28 mouse cellular contexts compared by ENCODE assay signal in the genomic region with DNA sequence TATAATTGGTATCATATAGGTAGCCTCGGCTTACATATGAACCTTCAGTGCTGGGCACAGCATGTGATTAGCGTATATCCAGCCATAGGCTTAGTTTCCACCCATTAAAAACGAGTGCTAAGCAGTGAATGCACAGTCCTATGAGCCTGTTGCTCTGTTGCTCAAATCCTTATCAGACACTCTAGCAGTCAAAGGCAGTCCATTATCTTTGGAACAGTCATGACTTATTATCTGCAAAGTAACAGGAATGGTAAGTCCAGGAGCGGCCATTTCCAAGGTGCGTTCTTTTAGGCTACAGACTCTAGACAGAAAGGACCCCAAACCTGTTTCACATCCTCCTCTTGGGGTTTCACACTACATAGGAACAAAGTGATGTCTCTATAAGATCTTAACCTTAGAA. TPM values are rescaled to one million over a fixed set of nuclear protein-coding genes. Genes with fewer than 3 reads are reported as not detected.
DNase-seq lines count a peak whose midpoint lies in the region; ATAC-seq and TF ChIP-seq lines count a peak whose summit lies in the region.
"Had no signal": no experiment of that assay in that cellular context is flagged by ENCODE, and none has a peak within 500 bp of the region (broad histone marks: within the 10 kb centered on the region; RNA-seq: fewer than 3 reads in every experiment).

No protein-coding gene starts in this region.

- H3K4me3 ChIP-seq in heart, postnatal 0 days (ENCODE audit: low read depth, low read length) = no peak overlapping the region; the same call in 1 of the 2 replicates
- H3K4me3 ChIP-seq in heart, adult 2 months = no peak overlapping the region
- no peak overlapping the region for H3K4me3 ChIP-seq in liver, embryonic 12.5 days
- H3K4me3 ChIP-seq in liver, postnatal 0 days (ENCODE audit: low read depth, low read length) = no peak overlapping the region
- H3K4me3 ChIP-seq: forebrain, embryonic 13.5 days; heart, embryonic 13.5 days; hindbrain, embryonic 12.5 days; intestine, embryonic 15.5 days; layer of hippocampus, adult 2 months; limb, embryonic 13.5 days; neural tube, embryonic 12.5 days had no signal

- TF ChIP-seq POLR2A in heart, adult 2 months (IDR thresholded peaks at IDR 0.05; ENCODE audit: insufficient read depth, low read depth, low read length) = no peak

- no peak for TF ChIP-seq EP300 in heart, postnatal 0 days (IDR thresholded peaks at IDR 0.05; ENCODE audit: low read depth)
- no peak for TF ChIP-seq EP300 in heart, adult 2 months (IDR thresholded peaks at IDR 0.05; ENCODE audit: insufficient read depth, low read depth, low read length)
- peak; percentile 60; the same call in 1 of the 2 replicates for TF ChIP-seq EP300 in liver, postnatal 0 days (IDR thresholded peaks at IDR 0.05; ENCODE audit: low read depth)

- peak overlapping the region; percentile 15; the same call in 1 of the 2 replicates for H3K4me2 ChIP-seq in heart, postnatal 0 days (ENCODE audit: low read depth, low read length)
- H3K4me2 ChIP-seq in liver, embryonic 12.5 days = peak overlapping the region; percentile 37
- H3K4me2 ChIP-seq in liver, postnatal 0 days (ENCODE audit: low read depth, low read length) = peak overlapping the region; percentile 16
- H3K4me2 ChIP-seq: forebrain, embryonic 13.5 days; heart, embryonic 13.5 days; hindbrain, embryonic 12.5 days; intestine, embryonic 15.5 days; limb, embryonic 13.5 days; midbrain, embryonic 11.5 days; neural tube, embryonic 12.5 days had no signal

- H3K9me3 ChIP-seq in heart, postnatal 0 days (replicated peaks; ENCODE audit: control insufficient read depth, low read length) = no peaks in the 10 kb centered on the region
- no peaks in the 10 kb centered on the region for H3K9me3 ChIP-seq in liver, embryonic 12.5 days (replicated peaks)
- H3K9me3 ChIP-seq in liver, postnatal 0 days (ENCODE audit: low read length) = no peaks in the 10 kb centered on the region
- H3K9me3 ChIP-seq: forebrain, embryonic 13.5 days; heart, embryonic 13.5 days; hindbrain, embryonic 12.5 days; intestine, embryonic 15.5 days; limb, embryonic 13.5 days; neural tube, embryonic 12.5 days had no signal

- no peaks in the 10 kb centered on the region for H3K27me3 ChIP-seq in heart, postnatal 0 days (ENCODE audit: control insufficient read depth, insufficient read depth, low read length)
- H3K27me3 ChIP-seq in heart, adult 2 months (ENCODE audit: control insufficient read depth, insufficient read depth, low read length) = no peaks in the 10 kb centered on the region
- no peaks in the 10 kb centered on the region for H3K27me3 ChIP-seq in liver, embryonic 12.5 days (replicated peaks)
- no peaks in the 10 kb centered on the region for H3K27me3 ChIP-seq in liver, postnatal 0 days (ENCODE audit: insufficient read depth, low read length)
- H3K27me3 ChIP-seq: hindbrain, embryonic 12.5 days; intestine, embryonic 15.5 days; neural tube, embryonic 12.5 days had no signal

- WGBS in heart, postnatal 0 days = 67% methylated on average over 5 of the region's 5 CpGs
- 74% methylated on average over 5 of the region's 5 CpGs for WGBS in heart, adult 2 months
- 26% methylated on average over 5 of the region's 5 CpGs for WGBS in liver, embryonic 12.5 days (ENCODE audit: insufficient replicate concordance)
- 49% methylated on average over 5 of the region's 5 CpGs for WGBS in liver, postnatal 0 days (ENCODE audit: insufficient replicate concordance)

- H3K79me2 ChIP-seq in heart, adult 2 months (replicated peaks; ENCODE audit: control insufficient read depth, insufficient read depth, low read length) = no peaks in the 10 kb centered on the region

- ATAC-seq in heart, postnatal 0 days (ENCODE audit: insufficient read depth, low read depth) = no peak
- peak; percentile 42 for ATAC-seq in liver, embryonic 12.5 days
- no peak for ATAC-seq in liver, postnatal 0 days
- ATAC-seq: forebrain, embryonic 13.5 days; hindbrain, postnatal 0 days; intestine, embryonic 15.5 days; midbrain, embryonic 16.5 days had no signal

- H3K9ac ChIP-seq in heart, postnatal 0 days (replicated peaks; ENCODE audit: low read depth, low read length) = no peak overlapping the region
- H3K9ac ChIP-seq in heart, adult 2 months (ENCODE audit: low read depth, low read length) = no peak overlapping the region
- no peak overlapping the region for H3K9ac ChIP-seq in liver, embryonic 12.5 days
- H3K9ac ChIP-seq in liver, postnatal 0 days (replicated peaks) = no peak overlapping the region
- H3K9ac ChIP-seq: forebrain, embryonic 13.5 days; heart, embryonic 13.5 days; hindbrain, embryonic 12.5 days; intestine, embryonic 15.5 days; limb, embryonic 13.5 days; neural tube, embryonic 12.5 days had no signal

- no peak overlapping the region for H3K27ac ChIP-seq in heart, postnatal 0 days (ENCODE audit: low read depth)
- H3K27ac ChIP-seq in heart, adult 2 months = no peak overlapping the region
- H3K27ac ChIP-seq in liver, embryonic 12.5 days = peak overlapping the region; percentile 31; the same call in 1 of the 2 replicates
- no peak overlapping the region; the same call in 1 of the 2 replicates for H3K27ac ChIP-seq in liver, postnatal 0 days (ENCODE audit: low read depth)
- H3K27ac ChIP-seq: forebrain, embryonic 13.5 days; heart, embryonic 13.5 days; hindbrain, embryonic 12.5 days; hindbrain, postnatal 0 days; intestine, embryonic 15.5 days; layer of hippocampus, adult 2 months; limb, embryonic 13.5 days; neural tube, embryonic 12.5 days had no signal

- no peak for DNase-seq in heart, postnatal 0 days (ENCODE audit: low spot score)
- DNase-seq in heart, adult 2 months = no peak
- DNase-seq in liver, postnatal 0 days = no peak
- no peak for DNase-seq in gastrocnemius, postnatal 25 days
- DNase-seq in gastrocnemius, postnatal 10 days = no peak
- no peak for DNase-seq in spleen, postnatal 4 days (ENCODE audit: low spot score in 2 of 2)
- DNase-seq: adrenal gland, postnatal 25 days; cerebellum, adult 18-20 months; cerebellum, postnatal 10 days; gastrocnemius, postnatal 14 days; heart, adult 18-20 months; heart, postnatal 36 days; kidney, adult 2 months; kidney, postnatal 36 days; lung, adult 2 months; lung, postnatal 10 days; right cerebral cortex, adult 18-20 months had no signal

- no peaks in the 10 kb centered on the region for H3K4me1 ChIP-seq in heart, postnatal 0 days (ENCODE audit: control insufficient read depth, insufficient read depth)
- H3K4me1 ChIP-seq in heart, adult 2 months (ENCODE audit: control insufficient read depth, insufficient read depth, low read length) = peaks cover 3% of the 10 kb centered on the region; the same call in 1 of the 2 replicates
- H3K4me1 ChIP-seq in liver, embryonic 12.5 days = peaks cover 73% of the 10 kb centered on the region
- peaks cover 27% of the 10 kb centered on the region for H3K4me1 ChIP-seq in liver, postnatal 0 days (ENCODE audit: insufficient read depth)

- TF ChIP-seq CTCF in heart, postnatal 0 days (IDR thresholded peaks at IDR 0.05; ENCODE audit: low read depth) = no peak
- no peak for TF ChIP-seq CTCF in heart, adult 2 months (IDR thresholded peaks at IDR 0.05)
- TF ChIP-seq CTCF in liver, postnatal 0 days (IDR thresholded peaks at IDR 0.05; ENCODE audit: low read depth) = no peak

- no peaks in the 10 kb centered on the region for H3K36me3 ChIP-seq in heart, postnatal 0 days (replicated peaks; ENCODE audit: control insufficient read depth, insufficient read depth, low read length)
- H3K36me3 ChIP-seq in heart, adult 2 months (ENCODE audit: control insufficient read depth, insufficient read depth, low read length) = no peaks in the 10 kb centered on the region
- H3K36me3 ChIP-seq in liver, embryonic 12.5 days = 0 out of 2 replicates have a peak, but pooled peaks cover 14% of the 10 kb centered on the region
- H3K36me3 ChIP-seq in liver, postnatal 0 days (replicated peaks; ENCODE audit: insufficient read depth, low read length) = 0 out of 2 replicates have a peak, but pooled peaks cover 3% of the 10 kb centered on the region
- H3K36me3 ChIP-seq: heart, embryonic 13.5 days; hindbrain, embryonic 12.5 days; intestine, embryonic 15.5 days; neural tube, embryonic 12.5 days had no signal

- intact Hi-C loops in heart, adult 2 months (cut with DNase I) = no loop called here

RNA-seq across cellular contexts. Expression of a gene that starts 4.5 kb away (rescaled TPM):
- total RNA-seq in heart, postnatal 0 days (2014; rRNA removed; ENCODE audit: low replicate concordance) = 4.8 and 6.2 TPM in 2 replicates
- polyA plus RNA-seq in heart, postnatal 0 days (2015; fragmentation: Nextera tagmentation; extraction: Ambion mirVana) = 2.0 and 2.9 TPM in 2 replicates
- 1 to 10 TPM in 1 of 2 experiments, under 1 TPM in 1; 0.91 to 1.6 TPM for total RNA-seq in heart, adult 2 months (2021)
- polyA plus RNA-seq in heart, adult 2 months (2012; rRNA removed) = 2.6 and 3.0 TPM in 2 replicates
- polyA plus RNA-seq in liver, embryonic 12.5 days (2016; fragmentation: Nextera tagmentation; extraction: Ambion mirVana) = 12.1 and 12.8 TPM in 2 replicates
- polyA plus RNA-seq in liver, postnatal 0 days (2015; fragmentation: Nextera tagmentation; extraction: Ambion mirVana) = 51.0 and 55.0 TPM in 2 replicates
- total RNA-seq in gastrocnemius, postnatal 25 days (2021) = 1 to 10 TPM in 1 of 2 experiments, under 1 TPM in 1; 0.82 to 1.2 TPM
- 1 to 10 TPM; 2.0 to 2.7 TPM for total RNA-seq in gastrocnemius, postnatal 10 days (2021)

RNA-seq across cellular contexts. Expression of a gene that starts 37.2 kb away (rescaled TPM):
- 37.1 and 42.0 TPM in 2 replicates for total RNA-seq in heart, postnatal 0 days (2014; rRNA removed; ENCODE audit: low replicate concordance)
- polyA plus RNA-seq in heart, postnatal 0 days (2015; fragmentation: Nextera tagmentation; extraction: Ambion mirVana) = 60.5 and 63.7 TPM in 2 replicates
- total RNA-seq in heart, adult 2 months (2021) = 10 to 100 TPM; 25.9 to 29.8 TPM
- polyA plus RNA-seq in heart, adult 2 months (2012; rRNA removed) = 18.9 and 35.9 TPM in 2 replicates
- 120 and 129 TPM in 2 replicates for polyA plus RNA-seq in liver, embryonic 12.5 days (2016; fragmentation: Nextera tagmentation; extraction: Ambion mirVana)
- 40.2 and 42.0 TPM in 2 replicates for polyA plus RNA-seq in liver, postnatal 0 days (2015; fragmentation: Nextera tagmentation; extraction: Ambion mirVana)
- 10 to 100 TPM; 27.3 to 28.9 TPM for total RNA-seq in gastrocnemius, postnatal 25 days (2021)
- total RNA-seq in gastrocnemius, postnatal 10 days (2021) = 10 to 100 TPM; 43.3 to 46.5 TPM

RNA-seq across cellular contexts. Expression of a gene that starts 54.7 kb away (rescaled TPM):
- total RNA-seq in heart, postnatal 0 days (2014; rRNA removed; ENCODE audit: low replicate concordance) = 1.2 and 1.5 TPM in 2 replicates
- 0.79 and 0.86 TPM in 2 replicates for polyA plus RNA-seq in heart, postnatal 0 days (2015; fragmentation: Nextera tagmentation; extraction: Ambion mirVana)
- total RNA-seq in heart, adult 2 months (2021) = 1 to 10 TPM; 1.2 to 1.6 TPM
- 1.1 and 1.8 TPM in 2 replicates for polyA plus RNA-seq in heart, adult 2 months (2012; rRNA removed)
- polyA plus RNA-seq in liver, embryonic 12.5 days (2016; fragmentation: Nextera tagmentation; extraction: Ambion mirVana) = 8.5 and 8.9 TPM in 2 replicates
- polyA plus RNA-seq in liver, postnatal 0 days (2015; fragmentation: Nextera tagmentation; extraction: Ambion mirVana) = 8.1 and 9.6 TPM in 2 replicates
- 10 to 100 TPM; 20.3 to 27.7 TPM for total RNA-seq in gastrocnemius, postnatal 25 days (2021)
- total RNA-seq in gastrocnemius, postnatal 10 days (2021) = 100 to 1,000 TPM; 160 to 188 TPM
